Mouse (Mus musculus) midbrain, embryonic 10.5 days (tissue): ENCODE measurements around the gene Sprtn. TPM values are rescaled to one million over a fixed set of nuclear protein-coding genes. Genes with fewer than 3 reads are reported as not detected.

Experiments used
- DNase-seq: peaks from one replicate; pipeline ENCODE4 v3.0.0-alpha.2; 2017; ENCODE audit warnings: low spot score
- H3K27ac ChIP-seq: fragments of 300-500 bp; sonication (generic); replicated peaks from 2 replicates; pipeline ENCODE4 v1.5.1; 2016; ENCODE audit warnings: mild to moderate bottlenecking
- H3K27me3 ChIP-seq: fragments of 300-500 bp; sonication (generic); 2 replicates; pipeline ENCODE4 v1.6.1; 2016; ENCODE audit warnings: low read depth, mild to moderate bottlenecking; ENCODE audit not compliant: poor library complexity, severe bottlenecking
- H3K36me3 ChIP-seq: fragments of 300-500 bp; sonication (generic); 2 replicates; pipeline ENCODE4 v1.6.1; 2016; ENCODE audit warnings: mild to moderate bottlenecking, moderate library complexity
- H3K4me1 ChIP-seq: fragments of 300-500 bp; sonication (generic); 2 replicates; pipeline ENCODE4 v1.6.1; 2016
- H3K4me3 ChIP-seq: fragments of 300-500 bp; sonication (generic); 2 replicates; pipeline ENCODE4 v1.5.1; 2016; ENCODE audit warnings: mild to moderate bottlenecking, moderate library complexity
- H3K9me3 ChIP-seq: fragments of 300-500 bp; sonication (generic); replicated peaks from 2 replicates; pipeline ENCODE4 v1.6.1; 2016; ENCODE audit warnings: mild to moderate bottlenecking
- WGBS: fragments of 180-500 bp; shearing (Covaris S2); methylation state at CpG from one replicate; pipeline ENCODE4 v1.1.7; 2016; 5-methylcytosine and 5-hydroxymethylcytosine counted together
- polyA plus RNA-seq: library from polyadenylated mRNA; unstranded; fragments of >200 nt; fragmentation: Nextera tagmentation; extraction: Ambion mirVana; gene quantifications from 2 replicates; pipeline ENCODE4 v1.2.1, GENCODE M21; 2016

Sprtn gene
- polyA plus RNA-seq, 1 experiment from 2014 or later = 10.6 TPM

- H3K9me3 ChIP-seq = no peaks in the 10 kb centered on the region
- WGBS = 85% methylated on average over 8 of the region's 8 CpGs
- H3K27me3 ChIP-seq = no peaks in the 10 kb centered on the region
- H3K27ac ChIP-seq = no peak overlapping the region
- H3K36me3 ChIP-seq = no peaks in the 10 kb centered on the region
- peaks cover 22% of the 10 kb centered on the region for H3K4me1 ChIP-seq
- DNase-seq = no peak
- H3K4me3 ChIP-seq = no peak overlapping the region
Observed at GRCm38 (mm10) chr8:124954572-124955082, 56.9 kb downstream of the Sprtn start.

Other genes starting within 250 kb of the Sprtn start
- 17.5 and 17.7 TPM in 2 replicates for gene 2310022B05Rik, start 234.5 kb upstream of the Sprtn start, polyA plus RNA-seq
- 53.3 and 56.0 TPM in 2 replicates for gene Ttc13, start 175.9 kb upstream of the Sprtn start, polyA plus RNA-seq
- 35.4 and 36.5 TPM in 2 replicates for gene Arv1, start 175.7 kb upstream of the Sprtn start, polyA plus RNA-seq
- 1.7 and 2.0 TPM in 2 replicates for gene Fam89a, start 146.1 kb upstream of the Sprtn start, polyA plus RNA-seq
- gene Trim67, start 104.8 kb upstream of the Sprtn start, polyA plus RNA-seq = 0.46 and 1.4 TPM in 2 replicates
- 149 and 156 TPM in 2 replicates for gene Gnpat, start 34.9 kb upstream of the Sprtn start, polyA plus RNA-seq
- gene 2810004N23Rik, start 34.8 kb upstream of the Sprtn start, polyA plus RNA-seq = 61.7 and 72.1 TPM in 2 replicates
- gene Exoc8, start 181 bp upstream of the Sprtn start, polyA plus RNA-seq = 8.4 and 9.6 TPM in 2 replicates
- 11.9 and 12.3 TPM in 2 replicates for gene Egln1, start 51.4 kb downstream of the Sprtn start, polyA plus RNA-seq
- 138 and 149 TPM in 2 replicates for gene Tsnax, start 115.1 kb downstream of the Sprtn start, polyA plus RNA-seq
- 1.4 and 2.0 TPM in 2 replicates for gene Disc1, start 156.3 kb downstream of the Sprtn start, polyA plus RNA-seq